Mouse (Mus musculus) spleen, embryonic (tissue): ENCODE results near the gene Zfp652.

Experiments used
- CTCF ChIA-PET: fragments of 350-600 bp; sonication (Branson Sonifier 250); formaldehyde crosslinking; loops from one replicate; lab custom pipeline; 2022; lab: Charles Lee

The Zfp652 gene

GRCm38 (mm10) chr11:95805010-95805409 is 92.5 kb downstream of the Zfp652 start:
- CTCF ChIA-PET: interaction anchor here (1.0 kb wide), 1 partner anchor 23 kb away, joined by 3 read pairs; no protein-coding TSS in a partner anchor

- CTCF ChIA-PET: interaction anchor here (1.0 kb wide), 1 partner anchor 22 kb away, joined by 3 read pairs; no protein-coding TSS in a partner anchor
Measured at GRCm38 (mm10) chr11:95805527-95805926, 93.1 kb downstream of the Zfp652 start.

- CTCF ChIA-PET: no interaction called here
Measured at GRCm38 (mm10) chr11:95807884-95808283, 95.4 kb downstream of the Zfp652 start.

GRCm38 (mm10) chr11:95808448-95809011 is 96.1 kb downstream of the Zfp652 start:
- CTCF ChIA-PET: no interaction called here

GRCm38 (mm10) chr11:95809603-95810002 is 97.1 kb downstream of the Zfp652 start:
- CTCF ChIA-PET: no interaction called here

- CTCF ChIA-PET: no interaction called here
Measured at GRCm38 (mm10) chr11:95810828-95811227, 98.4 kb downstream of the Zfp652 start.

- CTCF ChIA-PET: no interaction called here
Measured at GRCm38 (mm10) chr11:95811741-95812140, 99.3 kb downstream of the Zfp652 start.

- CTCF ChIA-PET: no interaction called here
Measured at GRCm38 (mm10) chr11:95812224-95812623, 99.8 kb downstream of the Zfp652 start.

GRCm38 (mm10) chr11:95814101-95814500 is 101.6 kb downstream of the Zfp652 start:
- CTCF ChIA-PET: no interaction called here

GRCm38 (mm10) chr11:95814857-95815256 is 102.4 kb downstream of the Zfp652 start:
- CTCF ChIA-PET: no interaction called here

- CTCF ChIA-PET: no interaction called here
Measured at GRCm38 (mm10) chr11:95815412-95815811, 102.9 kb downstream of the Zfp652 start.

- CTCF ChIA-PET: no interaction called here
Measured at GRCm38 (mm10) chr11:95819138-95819537, 106.7 kb downstream of the Zfp652 start.

GRCm38 (mm10) chr11:95821511-95821910 is 109.0 kb downstream of the Zfp652 start:
- CTCF ChIA-PET: no interaction called here

- CTCF ChIA-PET: no interaction called here
Measured at GRCm38 (mm10) chr11:95822437-95822836, 110.0 kb downstream of the Zfp652 start.

- CTCF ChIA-PET: interaction anchor here (0.9 to 1.1 kb wide), 3 partner anchors 26 to 74 kb away, joined by 3 to 5 read pairs (median 4); no protein-coding TSS in a partner anchor
Measured at GRCm38 (mm10) chr11:95824071-95824876, 111.8 kb downstream of the Zfp652 start, which contains the start of gene Phospho1. TSS of gene Phospho1 (plus strand) at chr11:95824499.

- CTCF ChIA-PET: interaction anchor here (0.9 to 1.1 kb wide), 3 partner anchors 26 to 74 kb away, joined by 3 to 5 read pairs (median 4); no protein-coding TSS in a partner anchor
Measured at GRCm38 (mm10) chr11:95824877-95825243, 112.4 kb downstream of the Zfp652 start.

GRCm38 (mm10) chr11:95825625-95826024 is 113.2 kb downstream of the Zfp652 start:
- CTCF ChIA-PET: interaction anchor here (1.3 kb wide), 1 partner anchor 29 kb away, joined by 3 read pairs; no protein-coding TSS in a partner anchor

- CTCF ChIA-PET: interaction anchor here (1.3 to 3.1 kb wide), 3 partner anchors 27 to 154 kb away, joined by 3 to 15 read pairs (median 9); no protein-coding TSS in a partner anchor
Measured at GRCm38 (mm10) chr11:95826317-95827167, 114.1 kb downstream of the Zfp652 start.

GRCm38 (mm10) chr11:95827168-95827447 is 114.6 kb downstream of the Zfp652 start:
- CTCF ChIA-PET: interaction anchor here (0.9 to 3.1 kb wide), 3 partner anchors 27 to 153 kb away, joined by 4 to 15 read pairs (median 9); no protein-coding TSS in a partner anchor

GRCm38 (mm10) chr11:95827464-95828085 is 115.1 kb downstream of the Zfp652 start:
- CTCF ChIA-PET: interaction anchor here (0.6 to 3.1 kb wide), 10 partner anchors 9 to 153 kb away, joined by 3 to 15 read pairs (median 4); partner anchors contain the start of gene Abi3
